Mouse (Mus musculus) kidney, adult 9 months (tissue): ENCODE results near the gene Serpina3m.
"Not testable (repeated sequence)": the region's sequence is repeated elsewhere in the genome, so short reads cannot be mapped to it uniquely, and the experiment has no call there.

Experiments used
- DNase-seq: peaks from one replicate; pipeline ENCODE4 v3.0.0; 2022

Gene Serpina3m

GRCm38 (mm10) chr12:104391057-104391456 lies 52.8 kb downstream of the Serpina3m start:
- not testable (repeated sequence) for DNase-seq

- DNase-seq: no peak
Observed at GRCm38 (mm10) chr12:104403968-104404367, 65.7 kb downstream of the Serpina3m start.

- no peak for DNase-seq
Observed at GRCm38 (mm10) chr12:104406454-104406885, 68.2 kb downstream of the Serpina3m start, which contains the start of gene Serpina3n. TSS of gene Serpina3n (plus strand) at chr12:104406729.

- DNase-seq: no peak
Observed at GRCm38 (mm10) chr12:104412507-104412906, 74.2 kb downstream of the Serpina3m start.

GRCm38 (mm10) chr12:104414576-104414975 lies 76.3 kb downstream of the Serpina3m start:
- no peak for DNase-seq

GRCm38 (mm10) chr12:104415625-104416315 lies 77.5 kb downstream of the Serpina3m start:
- no peak for DNase-seq

- peak; percentile 77 for DNase-seq
Observed at GRCm38 (mm10) chr12:104418340-104419135, 80.3 kb downstream of the Serpina3m start.

- no peak for DNase-seq
Observed at GRCm38 (mm10) chr12:104419136-104419462, 80.8 kb downstream of the Serpina3m start.

GRCm38 (mm10) chr12:104422615-104423392 lies 84.5 kb downstream of the Serpina3m start:
- DNase-seq: peak; percentile 44

GRCm38 (mm10) chr12:104425591-104425990 lies 87.3 kb downstream of the Serpina3m start:
- no peak for DNase-seq

GRCm38 (mm10) chr12:104426915-104427314 lies 88.6 kb downstream of the Serpina3m start:
- peak; percentile 13 for DNase-seq

- DNase-seq: no peak
Observed at GRCm38 (mm10) chr12:104431359-104431758, 93.1 kb downstream of the Serpina3m start.

GRCm38 (mm10) chr12:104433214-104433613 lies 94.9 kb downstream of the Serpina3m start:
- DNase-seq: no peak

GRCm38 (mm10) chr12:104433951-104434735 lies 95.9 kb downstream of the Serpina3m start:
- DNase-seq: peak; percentile 17

GRCm38 (mm10) chr12:104440087-104440760 lies 101.9 kb downstream of the Serpina3m start:
- peak; percentile 83 for DNase-seq

- no peak for DNase-seq
Observed at GRCm38 (mm10) chr12:104443716-104444115, 105.4 kb downstream of the Serpina3m start.
